Mouse (Mus musculus): ENCODE measurements around the gene Procr. TPM values are rescaled to one million over a fixed set of nuclear protein-coding genes. Genes with fewer than 3 reads are reported as not detected.
A peak's percentile ranks its signal among the peaks of the same experiment; 100 is the strongest.

Procr gene
- polyA plus RNA-seq (2014; fragmentation: Nextera tagmentation; extraction: Ambion mirVana) = 6.7 and 8.0 TPM in 2 replicates

GRCm38 (mm10) chr2:155751014-155751786 is at the start of gene Procr:
Procr (plus strand) TSS chr2:155751117.
- H3K4me2 ChIP-seq (ENCODE audit: low read length) = peak within 1 kb of the TSS; percentile 79
- 3% methylated on average over 25 of the region's 25 CpGs for WGBS
- peaks cover 0 to 8% of the 10 kb centered on the region in 2 experiments; a peak in 2 of 4 replicates for H3K4me1 ChIP-seq (ENCODE audit: control insufficient read depth in 2 of 2, insufficient read depth in 2 of 2, low read length in 2 of 2)
- peak within 1 kb of the TSS; percentile 38 to 46 for H3K4me3 ChIP-seq (ENCODE audit: control insufficient read depth in 1 of 2, insufficient read depth in 1 of 2, low read depth in 1 of 2, low read length in 2 of 2)
- peak within 1 kb of the TSS in 1 of 2 experiments; percentile 44; a peak in 1 of 4 replicates for H3K27ac ChIP-seq (replicated peaks in 1 of 2; ENCODE audit: control insufficient read depth in 1 of 2, insufficient read depth in 1 of 2, low read depth in 2 of 2, low read length in 2 of 2)
- H3K36me3 ChIP-seq (ENCODE audit: control insufficient read depth, insufficient read depth, low read length) = no peaks in the 10 kb centered on the region
- H3K9ac ChIP-seq (ENCODE audit: low read length) = peak within 1 kb of the TSS; percentile 64
- no peaks in the 10 kb centered on the region for H3K9me3 ChIP-seq (ENCODE audit: control insufficient read depth, low read length)
- ATAC-seq (ENCODE audit: insufficient number of reproducible peaks, insufficient read depth, low FRiP score, low read depth) = peak; percentile 80
- no peaks in the 10 kb centered on the region for H3K27me3 ChIP-seq (ENCODE audit: control insufficient read depth, insufficient read depth, low read length)

- no peak for ATAC-seq (ENCODE audit: insufficient number of reproducible peaks, insufficient read depth, low FRiP score, low read depth)
- Histone ChIP-seq H3K27me3 (ENCODE audit: control insufficient read depth, insufficient read depth, low read length) (no peaks in the 10 kb centered on the region), H3K4me1 (ENCODE audit: control insufficient read depth in 2 of 2, insufficient read depth in 2 of 2, low read length in 2 of 2) (no peaks in the 10 kb centered on the region), H3K36me3 (ENCODE audit: control insufficient read depth, insufficient read depth, low read length) (peaks cover 19% of the 10 kb centered on the region), H3K27ac (replicated peaks in 1 of 2; ENCODE audit: control insufficient read depth in 1 of 2, insufficient read depth in 1 of 2, low read depth in 2 of 2, low read length in 2 of 2) (no peak overlapping the region), H3K9ac (ENCODE audit: low read length) (no peak overlapping the region), H3K9me3 (ENCODE audit: control insufficient read depth, low read length) (no peaks in the 10 kb centered on the region), H3K4me2 (ENCODE audit: low read length) (no peak overlapping the region), H3K4me3 (ENCODE audit: control insufficient read depth in 1 of 2, insufficient read depth in 1 of 2, low read depth in 1 of 2, low read length in 2 of 2) (no peak overlapping the region)
- 85% methylated on average over 19 of the region's 19 CpGs for WGBS
Observed at GRCm38 (mm10) chr2:155701399-155701919, 49.5 kb upstream of the Procr start.

DNA sequence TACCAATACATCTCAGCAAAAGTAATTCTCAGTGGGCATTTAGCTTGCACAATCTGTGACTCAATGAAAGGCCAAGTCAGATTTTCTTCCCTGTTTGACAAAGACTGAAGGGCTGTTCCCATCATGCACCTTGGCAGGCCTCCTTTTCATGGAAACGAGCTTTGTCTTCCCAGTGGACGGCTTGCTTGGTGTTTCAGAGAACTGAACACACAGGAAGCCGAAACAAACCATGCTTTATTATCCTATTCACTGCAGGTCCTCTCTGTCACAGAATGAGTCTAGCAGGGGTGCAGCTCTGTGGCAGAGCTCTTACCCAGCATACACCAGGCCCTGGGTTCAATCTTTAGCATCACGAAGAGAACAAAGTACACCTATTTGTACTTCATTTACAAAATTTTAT is 47.3 kb upstream of the Procr start:
- Histone ChIP-seq H3K36me3 (ENCODE audit: control insufficient read depth, insufficient read depth, low read length) (peaks cover 26% of the 10 kb centered on the region), H3K4me3 (ENCODE audit: control insufficient read depth in 1 of 2, insufficient read depth in 1 of 2, low read depth in 1 of 2, low read length in 2 of 2) (no peak overlapping the region)

DNA sequence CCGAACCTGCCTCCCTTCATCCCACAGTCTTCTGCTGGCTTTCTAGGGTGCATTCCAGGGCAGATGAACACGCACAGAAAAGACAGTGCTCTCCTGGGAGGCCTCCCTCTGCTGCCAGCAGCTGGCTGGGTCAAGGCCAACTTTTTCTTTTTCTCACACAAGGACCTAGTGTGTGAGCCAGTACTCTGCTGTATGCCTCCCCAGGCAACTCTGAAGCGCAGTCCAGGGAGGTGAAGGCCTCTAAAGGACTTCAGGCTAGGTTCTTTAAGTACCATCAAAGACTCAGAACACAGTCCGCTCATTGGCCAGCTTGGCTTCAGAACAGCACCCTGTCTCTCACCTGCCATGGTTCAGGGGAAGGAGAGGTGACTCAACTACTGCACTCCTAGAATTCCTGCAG is 43.7 kb upstream of the Procr start:
- H3K9ac ChIP-seq (ENCODE audit: low read length) = no peak overlapping the region; the same call in 1 of the 2 replicates
- H3K27ac ChIP-seq (replicated peaks in 1 of 2; ENCODE audit: control insufficient read depth in 1 of 2, insufficient read depth in 1 of 2, low read depth in 2 of 2, low read length in 2 of 2) = no peak overlapping the region
- no peak for ATAC-seq (ENCODE audit: insufficient number of reproducible peaks, insufficient read depth, low FRiP score, low read depth)
- H3K36me3 ChIP-seq (ENCODE audit: control insufficient read depth, insufficient read depth, low read length) = peaks cover 49% of the 10 kb centered on the region
- no peaks in the 10 kb centered on the region for H3K27me3 ChIP-seq (ENCODE audit: control insufficient read depth, insufficient read depth, low read length)
- H3K4me1 ChIP-seq (ENCODE audit: control insufficient read depth in 2 of 2, insufficient read depth in 2 of 2, low read length in 2 of 2) = 0 out of 4 replicates have a peak, but pooled peaks cover 0 to 4% of the 10 kb centered on the region in 2 experiments
- H3K4me3 ChIP-seq (ENCODE audit: control insufficient read depth in 1 of 2, insufficient read depth in 1 of 2, low read depth in 1 of 2, low read length in 2 of 2) = no peak overlapping the region
- no peak overlapping the region for H3K4me2 ChIP-seq (ENCODE audit: low read length)
- 65% methylated on average over 4 of the region's 4 CpGs for WGBS
- H3K9me3 ChIP-seq (ENCODE audit: control insufficient read depth, low read length) = no peaks in the 10 kb centered on the region

More for the DNA sequence above, 47.3 kb upstream of the Procr start:
- no peak overlapping the region for H3K4me2 ChIP-seq (ENCODE audit: low read length)
- H3K27me3 ChIP-seq (ENCODE audit: control insufficient read depth, insufficient read depth, low read length) = no peaks in the 10 kb centered on the region
- 78% methylated on average over 4 of the region's 4 CpGs for WGBS
- no peak for ATAC-seq (ENCODE audit: insufficient number of reproducible peaks, insufficient read depth, low FRiP score, low read depth)
- no peak overlapping the region for H3K27ac ChIP-seq (replicated peaks in 1 of 2; ENCODE audit: control insufficient read depth in 1 of 2, insufficient read depth in 1 of 2, low read depth in 2 of 2, low read length in 2 of 2)
- 0 out of 4 replicates have a peak, but pooled peaks cover 0 to 4% of the 10 kb centered on the region in 2 experiments for H3K4me1 ChIP-seq (ENCODE audit: control insufficient read depth in 2 of 2, insufficient read depth in 2 of 2, low read length in 2 of 2)
- no peak overlapping the region for H3K9ac ChIP-seq (ENCODE audit: low read length)
- no peaks in the 10 kb centered on the region for H3K9me3 ChIP-seq (ENCODE audit: control insufficient read depth, low read length)

- no peak for ATAC-seq (ENCODE audit: insufficient number of reproducible peaks, insufficient read depth, low FRiP score, low read depth)
- Histone ChIP-seq H3K4me3 (ENCODE audit: control insufficient read depth in 1 of 2, insufficient read depth in 1 of 2, low read depth in 1 of 2, low read length in 2 of 2) (no peak overlapping the region), H3K27ac (replicated peaks in 1 of 2; ENCODE audit: control insufficient read depth in 1 of 2, insufficient read depth in 1 of 2, low read depth in 2 of 2, low read length in 2 of 2) (no peak overlapping the region), H3K36me3 (ENCODE audit: control insufficient read depth, insufficient read depth, low read length) (peaks cover 65% of the 10 kb centered on the region), H3K4me1 (ENCODE audit: control insufficient read depth in 2 of 2, insufficient read depth in 2 of 2, low read length in 2 of 2) (0 out of 4 replicates have a peak, but pooled peaks cover 0 to 4% of the 10 kb centered on the region in 2 experiments), H3K9ac (ENCODE audit: low read length) (no peak overlapping the region), H3K4me2 (ENCODE audit: low read length) (no peak overlapping the region), H3K27me3 (ENCODE audit: control insufficient read depth, insufficient read depth, low read length) (no peaks in the 10 kb centered on the region), H3K9me3 (ENCODE audit: control insufficient read depth, low read length) (no peaks in the 10 kb centered on the region)
- WGBS = 86% methylated on average over 11 of the region's 11 CpGs
Observed at GRCm38 (mm10) chr2:155710557-155710956, 40.4 kb upstream of the Procr start.

GRCm38 (mm10) chr2:155717082-155717990 is 33.6 kb upstream of the Procr start:
- Histone ChIP-seq H3K4me2 (ENCODE audit: low read length) (no peak overlapping the region), H3K27ac (replicated peaks in 1 of 2; ENCODE audit: control insufficient read depth in 1 of 2, insufficient read depth in 1 of 2, low read depth in 2 of 2, low read length in 2 of 2) (no peak overlapping the region), H3K27me3 (ENCODE audit: control insufficient read depth, insufficient read depth, low read length) (no peaks in the 10 kb centered on the region), H3K36me3 (ENCODE audit: control insufficient read depth, insufficient read depth, low read length) (peaks cover 57% of the 10 kb centered on the region), H3K9me3 (ENCODE audit: control insufficient read depth, low read length) (no peaks in the 10 kb centered on the region), H3K4me3 (ENCODE audit: control insufficient read depth in 1 of 2, insufficient read depth in 1 of 2, low read depth in 1 of 2, low read length in 2 of 2) (no peak overlapping the region), H3K9ac (ENCODE audit: low read length) (no peak overlapping the region), H3K4me1 (ENCODE audit: control insufficient read depth in 2 of 2, insufficient read depth in 2 of 2, low read length in 2 of 2) (no peaks in the 10 kb centered on the region)
- 82% methylated on average over 12 of the region's 12 CpGs for WGBS
- ATAC-seq (ENCODE audit: insufficient number of reproducible peaks, insufficient read depth, low FRiP score, low read depth) = no peak

- Histone ChIP-seq H3K27me3 (ENCODE audit: control insufficient read depth, insufficient read depth, low read length) (no peaks in the 10 kb centered on the region), H3K36me3 (ENCODE audit: control insufficient read depth, insufficient read depth, low read length) (peaks cover 34% of the 10 kb centered on the region), H3K4me3 (ENCODE audit: control insufficient read depth in 1 of 2, insufficient read depth in 1 of 2, low read depth in 1 of 2, low read length in 2 of 2) (no peak overlapping the region), H3K4me2 (ENCODE audit: low read length) (no peak overlapping the region), H3K4me1 (ENCODE audit: control insufficient read depth in 2 of 2, insufficient read depth in 2 of 2, low read length in 2 of 2) (no peaks in the 10 kb centered on the region), H3K27ac (replicated peaks in 1 of 2; ENCODE audit: control insufficient read depth in 1 of 2, insufficient read depth in 1 of 2, low read depth in 2 of 2, low read length in 2 of 2) (no peak overlapping the region), H3K9ac (ENCODE audit: low read length) (no peak overlapping the region), H3K9me3 (ENCODE audit: control insufficient read depth, low read length) (no peaks in the 10 kb centered on the region)
- ATAC-seq (ENCODE audit: insufficient number of reproducible peaks, insufficient read depth, low FRiP score, low read depth) = no peak
- 75% methylated on average over 5 of the region's 5 CpGs for WGBS
Observed at GRCm38 (mm10) chr2:155720585-155720984, 30.3 kb upstream of the Procr start.

Measured in heart, embryonic 14.5 days (tissue).